Mouse (Mus musculus): ENCODE results near the gene Bbof1. TPM values are rescaled to one million over a fixed set of nuclear protein-coding genes. Genes with fewer than 3 reads are reported as not detected.

Bbof1 gene
- total and polyA plus RNA-seq, 2 experiments from 2014 or later, result 2.2 to 2.3 TPM

DNA sequence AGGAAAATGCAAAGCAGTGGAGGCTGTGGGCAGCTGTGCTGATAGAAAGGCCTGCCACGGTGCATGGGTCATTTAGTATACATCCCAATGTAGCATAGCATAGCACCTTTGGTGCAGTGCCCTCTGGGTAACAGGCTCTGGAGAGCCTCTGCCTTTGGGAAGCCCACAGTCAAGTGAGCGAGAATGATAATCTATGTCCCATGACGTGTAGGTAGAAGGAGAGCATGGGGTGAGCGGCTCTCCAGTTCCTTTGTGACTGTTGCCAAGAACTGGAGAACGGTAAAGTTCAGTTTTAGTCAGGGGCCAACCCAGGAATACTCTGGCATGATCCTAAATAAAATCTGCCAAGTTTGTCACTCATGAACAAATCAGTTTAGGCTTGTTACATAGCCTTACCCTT is 37.2 kb upstream of the Bbof1 start:
- H3K4me1 ChIP-seq (ENCODE audit: insufficient read depth, low read length), result no peaks in the 10 kb centered on the region
- TF ChIP-seq CTCF (IDR thresholded peaks at IDR 0.05; ENCODE audit: low read depth), result no peak
- ATAC-seq (no peak), DNase-seq (ENCODE audit: low spot score) (no peak)
- H3K9me3 ChIP-seq (ENCODE audit: low read length), result no peaks in the 10 kb centered on the region
- H3K4me2 ChIP-seq (ENCODE audit: low read depth, low read length), result no peak overlapping the region
- 93% methylated on average over 5 of the region's 5 CpGs for WGBS
- H3K4me3 ChIP-seq (ENCODE audit: low read length), result no peak overlapping the region
- no peaks in the 10 kb centered on the region for H3K27me3 ChIP-seq (ENCODE audit: insufficient read depth, low read length)
- H3K27ac ChIP-seq, result no peak overlapping the region
- no peak overlapping the region for H3K9ac ChIP-seq (replicated peaks; ENCODE audit: low read length)
- peaks cover 61% of the 10 kb centered on the region for H3K36me3 ChIP-seq (ENCODE audit: insufficient read depth, low read length)

DNA sequence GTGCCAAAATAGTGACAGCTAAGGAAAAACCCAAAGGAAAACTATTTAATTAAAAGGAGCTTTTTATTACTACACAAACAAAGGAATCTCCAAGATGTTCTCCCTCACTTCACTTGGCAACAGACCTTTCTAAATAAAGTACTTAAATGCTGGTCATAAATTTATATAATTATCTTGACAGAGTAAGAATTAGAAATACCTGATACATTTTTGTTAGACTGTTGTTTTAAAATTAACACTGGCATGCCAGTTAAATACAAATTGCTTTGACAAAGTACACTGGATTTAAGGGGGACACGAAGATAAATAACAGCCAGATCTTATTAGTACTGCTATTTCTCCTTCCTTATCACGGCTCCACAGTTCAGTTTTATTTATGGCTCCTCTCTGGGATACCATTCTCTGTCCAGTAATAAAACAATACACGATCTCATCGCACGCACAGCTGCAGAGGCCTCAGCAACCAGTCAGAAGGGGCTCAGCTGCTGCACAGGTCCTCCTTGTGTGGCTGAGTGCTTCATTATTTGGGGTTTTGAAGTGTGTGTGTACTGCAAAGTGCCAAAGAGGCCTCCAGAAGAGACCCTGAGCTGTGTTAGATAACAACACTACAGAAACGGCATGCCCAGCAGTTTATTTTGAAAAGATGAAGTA is 34.9 kb upstream of the Bbof1 start:
- no peaks in the 10 kb centered on the region for H3K27me3 ChIP-seq (ENCODE audit: insufficient read depth, low read length)
- H3K4me1 ChIP-seq (ENCODE audit: insufficient read depth, low read length), result no peaks in the 10 kb centered on the region
- no peak overlapping the region for H3K4me2 ChIP-seq (ENCODE audit: low read depth, low read length)
- no peak for TF ChIP-seq CTCF (IDR thresholded peaks at IDR 0.05; ENCODE audit: low read depth)
- no peaks in the 10 kb centered on the region for H3K9me3 ChIP-seq (ENCODE audit: low read length)
- ATAC-seq, result no peak
- H3K9ac ChIP-seq (replicated peaks; ENCODE audit: low read length), result no peak overlapping the region
- no peak overlapping the region for H3K27ac ChIP-seq
- H3K4me3 ChIP-seq (ENCODE audit: low read length), result no peak overlapping the region
- WGBS, result 77% methylated on average over 6 of the region's 6 CpGs
- DNase-seq (ENCODE audit: low spot score), result no peak
- H3K36me3 ChIP-seq (ENCODE audit: insufficient read depth, low read length), result peaks cover 60% of the 10 kb centered on the region

GRCm38 (mm10) chr12:84382369-84382768 is 26.5 kb upstream of the Bbof1 start:
- H3K27ac ChIP-seq, result no peak overlapping the region
- H3K36me3 ChIP-seq (ENCODE audit: insufficient read depth, low read length), result peaks cover 9% of the 10 kb centered on the region; the same call in 1 of the 2 replicates
- H3K9ac ChIP-seq (replicated peaks; ENCODE audit: low read length), result no peak overlapping the region
- no peak for ATAC-seq
- H3K9me3 ChIP-seq (ENCODE audit: low read length), result no peaks in the 10 kb centered on the region
- H3K4me2 ChIP-seq (ENCODE audit: low read depth, low read length), result no peak overlapping the region
- no peak overlapping the region for H3K4me3 ChIP-seq (ENCODE audit: low read length)
- H3K4me1 ChIP-seq (ENCODE audit: insufficient read depth, low read length), result no peaks in the 10 kb centered on the region
- no peaks in the 10 kb centered on the region for H3K27me3 ChIP-seq (ENCODE audit: insufficient read depth, low read length)
- DNase-seq (ENCODE audit: low spot score), result no peak
- no peak for TF ChIP-seq CTCF (IDR thresholded peaks at IDR 0.05; ENCODE audit: low read depth)
- 88% methylated on average over 4 of the region's 4 CpGs for WGBS

DNA sequence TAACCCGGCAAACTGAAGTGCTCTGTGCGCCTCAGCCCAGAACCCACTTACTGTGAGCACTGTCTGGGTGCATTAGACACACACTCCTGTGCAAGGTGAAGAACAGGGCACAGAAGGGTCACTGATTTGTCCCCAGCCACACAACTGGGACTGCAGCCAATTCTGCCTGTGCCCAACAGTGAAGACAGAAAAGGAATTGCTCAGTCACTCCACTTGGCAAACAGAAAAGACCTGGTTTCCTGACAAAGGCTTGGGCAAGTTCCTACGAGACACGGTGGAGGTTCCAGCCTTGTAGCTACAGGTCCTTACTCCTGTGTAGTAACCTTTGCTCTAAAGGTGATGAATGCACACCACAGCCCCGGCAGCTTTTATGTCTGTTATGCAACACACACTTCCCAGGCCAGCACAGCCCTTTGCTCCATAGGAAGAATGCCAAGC is 24.2 kb upstream of the Bbof1 start:
- TF ChIP-seq CTCF (IDR thresholded peaks at IDR 0.05; ENCODE audit: low read depth), result no peak
- ATAC-seq (no peak), DNase-seq (ENCODE audit: low spot score) (peak; percentile 26)
- WGBS, result 61% methylated on average over 5 of the region's 5 CpGs
- H3K4me2 ChIP-seq (ENCODE audit: low read depth, low read length), result no peak overlapping the region
- no peak overlapping the region for H3K4me3 ChIP-seq (ENCODE audit: low read length)
- no peaks in the 10 kb centered on the region for H3K27me3 ChIP-seq (ENCODE audit: insufficient read depth, low read length)
- peaks cover 14% of the 10 kb centered on the region; the same call in 1 of the 2 replicates for H3K36me3 ChIP-seq (ENCODE audit: insufficient read depth, low read length)
- H3K9me3 ChIP-seq (ENCODE audit: low read length), result no peaks in the 10 kb centered on the region
- H3K27ac ChIP-seq, result peak overlapping the region; percentile 45
- no peaks in the 10 kb centered on the region for H3K4me1 ChIP-seq (ENCODE audit: insufficient read depth, low read length)
- H3K9ac ChIP-seq (replicated peaks; ENCODE audit: low read length), result no peak overlapping the region

DNA sequence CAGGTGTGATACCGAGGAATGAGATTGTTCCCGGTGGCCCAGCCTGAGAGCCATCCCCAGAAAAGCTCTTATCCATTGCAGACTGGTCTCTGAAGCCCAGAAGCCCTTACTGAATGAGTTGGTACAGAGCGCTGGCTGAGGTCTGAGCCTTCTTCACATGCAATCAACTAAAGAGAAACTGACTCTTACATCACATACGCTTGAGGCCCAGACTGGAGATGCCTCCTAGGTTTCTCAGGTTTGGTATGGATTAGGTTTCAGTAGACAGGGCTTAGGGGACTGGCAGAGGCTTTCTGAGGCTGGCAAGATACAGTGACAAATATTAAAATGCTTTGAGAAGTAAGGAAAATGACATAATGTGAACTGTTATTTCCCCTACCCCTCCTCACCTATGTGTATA is 23.5 kb upstream of the Bbof1 start:
- DNase-seq (ENCODE audit: low spot score) (no peak), ATAC-seq (no peak)
- H3K36me3 ChIP-seq (ENCODE audit: insufficient read depth, low read length), result peaks cover 14% of the 10 kb centered on the region; the same call in 1 of the 2 replicates
- H3K27ac ChIP-seq, result no peak overlapping the region
- TF ChIP-seq CTCF (IDR thresholded peaks at IDR 0.05; ENCODE audit: low read depth), result no peak
- no peak overlapping the region for H3K4me3 ChIP-seq (ENCODE audit: low read length)
- H3K4me1 ChIP-seq (ENCODE audit: insufficient read depth, low read length), result no peaks in the 10 kb centered on the region
- H3K27me3 ChIP-seq (ENCODE audit: insufficient read depth, low read length), result no peaks in the 10 kb centered on the region
- H3K4me2 ChIP-seq (ENCODE audit: low read depth, low read length), result no peak overlapping the region
- WGBS, result 95% methylated on average over 4 of the region's 4 CpGs
- no peak overlapping the region for H3K9ac ChIP-seq (replicated peaks; ENCODE audit: low read length)
- H3K9me3 ChIP-seq (ENCODE audit: low read length), result no peaks in the 10 kb centered on the region

DNA sequence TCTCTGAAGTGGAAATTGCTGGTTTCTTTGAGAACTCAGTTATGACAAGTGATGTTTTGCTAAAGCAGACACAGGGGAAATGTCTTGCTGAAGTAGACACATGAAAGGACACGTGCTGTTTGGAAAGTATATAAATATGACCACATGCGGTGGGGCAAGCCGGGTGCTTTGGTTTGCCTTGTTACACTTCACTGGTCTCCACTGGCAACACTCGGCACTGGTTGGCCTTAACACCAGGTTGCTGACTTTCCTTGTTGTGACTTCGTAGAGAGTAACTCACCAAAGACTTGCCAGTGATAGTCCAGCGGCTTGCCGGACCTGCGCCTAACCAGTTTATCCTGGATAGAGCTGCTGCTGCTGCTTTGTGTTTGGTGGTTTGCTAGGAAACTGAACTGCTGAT is 20.8 kb upstream of the Bbof1 start:
- no peak for DNase-seq (ENCODE audit: low spot score)
- 83% methylated on average over 8 of the region's 8 CpGs for WGBS
- H3K9ac ChIP-seq (replicated peaks; ENCODE audit: low read length), result no peak overlapping the region
- H3K36me3 ChIP-seq (ENCODE audit: insufficient read depth, low read length), result 0 out of 2 replicates have a peak, but pooled peaks cover 9% of the 10 kb centered on the region
- H3K9me3 ChIP-seq (ENCODE audit: low read length), result no peaks in the 10 kb centered on the region
- H3K4me2 ChIP-seq (ENCODE audit: low read depth, low read length), result no peak overlapping the region
- no peaks in the 10 kb centered on the region for H3K4me1 ChIP-seq (ENCODE audit: insufficient read depth, low read length)
- no peak for TF ChIP-seq CTCF (IDR thresholded peaks at IDR 0.05; ENCODE audit: low read depth)
- no peak for ATAC-seq
- no peak overlapping the region for H3K27ac ChIP-seq
- H3K27me3 ChIP-seq (ENCODE audit: insufficient read depth, low read length), result no peaks in the 10 kb centered on the region
- H3K4me3 ChIP-seq (ENCODE audit: low read length), result no peak overlapping the region

DNA sequence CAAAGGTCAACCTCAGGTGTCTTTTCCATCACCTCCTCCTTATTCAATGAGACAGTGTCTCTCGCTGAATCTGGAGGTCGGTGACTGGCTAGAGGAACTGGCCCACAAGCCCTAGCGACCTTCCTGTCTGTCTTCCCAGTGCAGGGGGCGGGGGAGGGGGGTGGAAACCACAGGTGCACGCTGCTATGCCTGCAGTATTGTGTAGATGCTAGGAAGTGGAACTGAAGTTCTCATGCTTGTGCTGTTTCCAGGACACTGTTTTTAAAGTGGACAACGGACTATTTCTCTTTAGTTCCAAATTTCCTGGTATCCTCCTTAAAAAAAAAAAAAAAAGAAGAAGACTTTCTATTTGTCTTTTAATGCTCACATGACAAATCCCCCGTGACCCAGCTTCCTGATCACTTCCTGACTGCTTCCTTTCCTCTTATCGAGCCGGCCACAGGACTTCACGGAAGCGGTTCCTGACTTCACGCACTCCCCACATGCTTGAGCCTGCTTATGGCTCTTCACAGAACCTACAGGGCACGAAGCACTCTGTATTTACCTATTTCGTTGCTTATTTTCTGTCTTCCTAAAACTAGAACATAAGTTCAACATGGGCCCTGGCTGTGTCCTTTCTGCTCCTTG is 20.0 kb upstream of the Bbof1 start:
- TF ChIP-seq CTCF (IDR thresholded peaks at IDR 0.05; ENCODE audit: low read depth), result no peak
- WGBS, result 75% methylated on average over 14 of the region's 14 CpGs

More for the DNA sequence above, 20.0 kb upstream of the Bbof1 start:
- H3K9ac ChIP-seq (replicated peaks; ENCODE audit: low read length), result no peak overlapping the region
- 0 out of 2 replicates have a peak, but pooled peaks cover 9% of the 10 kb centered on the region for H3K36me3 ChIP-seq (ENCODE audit: insufficient read depth, low read length)
- no peak overlapping the region for H3K4me3 ChIP-seq (ENCODE audit: low read length)
- no peak overlapping the region for H3K4me2 ChIP-seq (ENCODE audit: low read depth, low read length)
- H3K4me1 ChIP-seq (ENCODE audit: insufficient read depth, low read length), result no peaks in the 10 kb centered on the region
- ATAC-seq (no peak), DNase-seq (ENCODE audit: low spot score) (no peak)
- H3K27ac ChIP-seq, result no peak overlapping the region
- no peaks in the 10 kb centered on the region for H3K27me3 ChIP-seq (ENCODE audit: insufficient read depth, low read length)
- H3K9me3 ChIP-seq (ENCODE audit: low read length), result no peaks in the 10 kb centered on the region
